Mouse (Mus musculus): ENCODE results near the gene Sardh. TPM values are rescaled to one million over a fixed set of nuclear protein-coding genes. Genes with fewer than 3 reads are reported as not detected.

Gene Sardh
- polyA plus RNA-seq, 1 experiment from 2014 or later = 9.5 TPM

DNA sequence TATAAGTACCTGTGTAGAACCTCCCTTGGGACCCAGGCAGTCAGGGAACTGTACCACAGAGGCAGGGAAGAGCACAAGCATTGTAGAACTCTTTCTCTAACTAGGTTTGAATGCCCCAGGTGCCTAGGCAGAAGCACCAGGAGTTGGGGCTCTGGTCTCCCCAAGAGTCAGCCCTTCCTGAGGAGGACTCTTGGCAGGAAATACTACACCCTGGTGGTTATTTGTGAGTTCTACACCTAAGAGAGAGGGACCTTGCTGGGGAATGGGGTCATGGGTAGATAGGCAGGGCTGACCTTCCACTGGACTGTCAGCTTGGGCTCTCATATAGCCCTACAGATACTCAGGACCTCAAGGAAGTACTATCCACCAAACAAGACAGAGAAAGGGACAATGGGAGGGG lies 3.3 kb upstream of the Sardh start:
- Histone ChIP-seq H3K4me1 (replicated peaks) (peaks cover 11% of the 10 kb centered on the region), H3K9ac (no peak overlapping the region), H3K9me3 (no peaks in the 10 kb centered on the region), H3K36me3 (no peaks in the 10 kb centered on the region), H3K27me3 (replicated peaks) (no peaks in the 10 kb centered on the region; the same call in 1 of the 2 replicates), H3K4me3 (replicated peaks) (no peak overlapping the region), H3K4me2 (replicated peaks) (no peak overlapping the region), H3K27ac (no peak overlapping the region)
- no peak for ATAC-seq

DNA sequence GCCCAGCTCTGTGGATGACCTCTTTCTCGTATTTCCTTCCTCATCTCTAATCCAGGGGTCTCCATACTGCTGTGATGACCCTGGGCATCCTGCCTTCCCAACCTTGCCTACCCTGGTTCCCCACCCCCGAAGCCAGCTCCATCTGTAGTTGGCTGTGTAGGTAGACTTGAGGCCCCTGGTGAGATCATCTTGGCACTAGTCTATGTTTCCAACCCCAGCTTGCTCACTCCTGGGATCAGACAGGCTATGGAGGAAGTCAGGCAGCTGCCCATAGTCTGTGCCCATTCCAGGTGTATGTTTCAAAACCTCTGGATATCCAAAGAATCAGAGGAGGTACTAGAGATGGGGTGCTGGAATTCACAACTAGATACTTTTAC lies 662 bp downstream of the Sardh start:
- Histone ChIP-seq H3K27ac (peak overlapping the region; percentile 24; the same call in 1 of the 2 replicates), H3K4me1 (replicated peaks) (peaks cover 15% of the 10 kb centered on the region), H3K36me3 (no peaks in the 10 kb centered on the region), H3K9ac (no peak overlapping the region), H3K9me3 (no peaks in the 10 kb centered on the region), H3K27me3 (replicated peaks) (no peaks in the 10 kb centered on the region), H3K4me2 (replicated peaks) (peak overlapping the region; percentile 52; the same call in 1 of the 2 replicates), H3K4me3 (replicated peaks) (no peak overlapping the region)
- peak; percentile 71 for ATAC-seq
- WGBS = 42% methylated on average over 2 of the region's 2 CpGs

DNA sequence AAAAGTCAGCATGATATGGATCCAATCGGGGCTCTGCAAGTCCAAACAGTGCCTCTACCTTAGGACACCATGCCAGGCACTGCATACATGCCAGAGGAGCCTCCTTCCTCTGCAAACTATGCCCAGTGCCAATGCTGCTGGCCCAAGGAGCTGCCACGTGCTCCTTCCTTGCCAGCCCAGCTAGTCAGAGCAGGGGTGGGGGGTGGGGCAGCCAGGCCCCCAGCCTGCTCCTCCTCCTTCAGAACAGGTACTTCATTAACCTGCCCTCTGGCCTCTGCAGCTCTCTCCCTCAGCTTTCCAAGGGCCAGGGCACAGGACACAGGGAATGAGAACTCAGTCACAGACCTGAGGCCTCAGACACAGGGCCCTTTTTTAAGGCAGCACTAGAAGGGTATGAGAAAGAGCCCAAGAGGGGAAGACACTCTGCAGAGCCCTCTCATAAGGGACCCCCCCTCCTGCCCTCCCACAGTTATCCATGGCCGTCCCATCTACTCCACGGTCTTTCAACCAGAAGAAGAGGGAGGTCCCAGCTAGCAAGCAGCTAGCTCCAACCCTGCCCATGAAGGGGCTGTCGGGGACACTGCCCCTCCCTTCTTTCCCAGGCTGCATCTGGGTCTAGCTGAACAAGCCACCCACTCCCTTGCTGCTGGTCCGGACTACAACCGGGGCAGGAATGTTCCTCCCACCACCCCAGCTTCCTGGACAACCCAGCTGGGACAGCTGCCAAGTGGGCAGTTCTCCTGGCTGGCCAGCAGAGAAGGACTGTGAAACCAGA lies 1.2 kb downstream of the Sardh start:
- peak; percentile 93 for ATAC-seq

DNA sequence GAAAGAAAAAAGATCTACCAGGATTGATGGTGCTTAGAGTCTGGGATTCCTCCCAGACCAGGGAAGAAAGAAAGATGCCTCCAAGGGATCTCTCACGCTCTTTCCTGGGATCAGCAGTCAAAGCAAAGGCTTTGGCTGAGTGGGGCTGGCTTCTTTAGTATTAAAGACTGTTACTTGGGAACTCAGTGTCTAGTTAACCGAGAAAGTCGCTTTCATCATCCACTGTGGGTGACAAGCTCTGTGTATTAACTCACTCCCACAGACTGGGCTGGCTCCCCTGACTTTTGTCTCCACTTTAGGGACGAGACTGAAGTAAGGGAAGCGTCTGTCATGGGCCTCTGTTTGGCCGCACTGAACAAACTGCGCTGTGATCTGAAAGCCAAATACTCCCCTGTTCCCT lies 2.2 kb downstream of the Sardh start:
- 59% methylated on average over 7 of the region's 7 CpGs for WGBS
- Histone ChIP-seq H3K4me2 (replicated peaks) (peak overlapping the region; percentile 52; the same call in 1 of the 2 replicates), H3K9ac (no peak overlapping the region), H3K36me3 (no peaks in the 10 kb centered on the region), H3K27ac (no peak overlapping the region), H3K4me1 (replicated peaks) (peaks cover 15% of the 10 kb centered on the region), H3K4me3 (replicated peaks) (no peak overlapping the region), H3K9me3 (no peaks in the 10 kb centered on the region), H3K27me3 (replicated peaks) (no peaks in the 10 kb centered on the region)
- ATAC-seq = no peak

More for the DNA sequence above, 1.2 kb downstream of the Sardh start:
- Histone ChIP-seq H3K4me3 (replicated peaks) (0 out of 2 replicates have a peak overlapping the region, but pooled peaks have one; percentile 14), H3K9ac (peak overlapping the region; percentile 15; the same call in 1 of the 2 replicates), H3K4me1 (replicated peaks) (peaks cover 15% of the 10 kb centered on the region), H3K27me3 (replicated peaks) (no peaks in the 10 kb centered on the region), H3K36me3 (no peaks in the 10 kb centered on the region), H3K27ac (peak overlapping the region; percentile 38), H3K4me2 (replicated peaks) (peak overlapping the region; percentile 52), H3K9me3 (no peaks in the 10 kb centered on the region)
- WGBS = 14% methylated on average over 7 of the region's 7 CpGs

DNA sequence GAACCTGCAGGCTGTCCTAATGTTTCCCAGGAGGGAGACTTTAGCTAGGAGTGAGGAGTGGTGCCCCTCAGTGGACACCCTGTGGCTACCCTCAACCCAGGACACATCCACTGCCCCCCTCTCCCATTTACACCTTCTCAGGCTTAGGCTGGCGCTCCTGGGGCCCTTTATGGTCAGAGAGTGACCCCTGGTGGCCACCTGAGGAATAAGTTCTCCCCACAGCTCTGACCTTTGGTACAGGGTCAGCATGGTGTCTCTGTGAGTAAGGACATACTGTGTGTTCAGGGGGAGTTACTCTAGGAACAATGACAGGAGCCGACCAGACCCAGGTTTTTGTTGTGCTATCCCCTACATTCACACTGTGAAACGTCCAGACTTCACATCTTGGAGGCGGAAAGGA lies 10.8 kb downstream of the Sardh start:
- no peaks in the 10 kb centered on the region for H3K36me3 ChIP-seq
- 35% methylated on average over 4 of the region's 4 CpGs for WGBS
- ATAC-seq = peak; percentile 65

DNA sequence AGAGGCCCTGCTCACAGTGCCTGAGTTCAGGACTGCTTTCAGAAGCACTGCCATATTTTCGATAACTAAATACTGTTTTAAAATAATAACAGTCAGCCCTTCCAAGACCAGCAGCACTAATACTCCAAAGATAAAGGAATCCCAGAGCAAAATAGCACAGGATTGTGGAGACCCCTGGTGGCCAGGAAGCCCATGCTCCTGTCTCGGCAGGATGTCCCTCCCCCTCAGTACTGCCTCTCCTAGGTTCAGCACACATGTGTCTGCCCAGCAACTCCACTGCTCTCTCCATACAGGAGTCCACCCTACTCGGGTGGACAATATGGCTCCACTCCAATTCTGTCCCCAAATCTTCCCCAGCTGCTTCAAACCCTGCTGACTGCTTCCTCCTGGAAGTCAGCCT lies 12.4 kb downstream of the Sardh start:
- ATAC-seq = 0 out of 2 replicates have a peak, but pooled peaks have one; percentile 28
- Histone ChIP-seq H3K4me2 (replicated peaks) (no peak overlapping the region), H3K4me1 (replicated peaks) (peaks cover 10% of the 10 kb centered on the region; the same call in 1 of the 2 replicates), H3K36me3 (no peaks in the 10 kb centered on the region), H3K27ac (no peak overlapping the region), H3K9ac (no peak overlapping the region), H3K4me3 (replicated peaks) (no peak overlapping the region), H3K27me3 (replicated peaks) (no peaks in the 10 kb centered on the region), H3K9me3 (no peaks in the 10 kb centered on the region)
- 24% methylated on average over 3 of the region's 3 CpGs for WGBS

More for the DNA sequence above, 10.8 kb downstream of the Sardh start:
- no peaks in the 10 kb centered on the region for H3K9me3 ChIP-seq
- no peak overlapping the region for H3K4me2 ChIP-seq (replicated peaks)
- H3K27me3 ChIP-seq (replicated peaks) = no peaks in the 10 kb centered on the region
- H3K27ac ChIP-seq = no peak overlapping the region
- H3K4me3 ChIP-seq (replicated peaks) = no peak overlapping the region
- H3K4me1 ChIP-seq (replicated peaks) = peaks cover 8% of the 10 kb centered on the region; the same call in 1 of the 2 replicates
- H3K9ac ChIP-seq = no peak overlapping the region

DNA sequence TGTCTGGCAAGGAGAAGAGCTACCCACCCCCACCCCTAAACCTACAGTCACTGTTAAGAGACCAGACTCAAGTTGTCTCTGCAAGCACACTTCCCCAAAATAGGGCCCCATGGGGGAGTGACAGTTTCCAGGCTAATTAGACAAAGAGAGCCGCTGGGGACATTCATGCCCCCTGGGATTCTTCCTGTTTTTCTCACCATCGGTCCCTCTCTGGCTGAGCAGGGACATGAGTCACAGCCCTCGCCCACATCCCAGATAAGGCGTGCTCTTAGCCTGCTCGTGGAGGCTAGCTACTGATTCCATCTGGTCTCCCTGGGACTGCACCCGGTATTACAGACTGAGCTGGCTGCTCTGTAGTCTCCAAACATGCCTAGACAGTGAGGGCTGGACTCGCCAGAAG lies 15.8 kb downstream of the Sardh start:
- no peaks in the 10 kb centered on the region for H3K9me3 ChIP-seq
- H3K4me1 ChIP-seq (replicated peaks) = peaks cover 10% of the 10 kb centered on the region; the same call in 1 of the 2 replicates
- no peak overlapping the region for H3K4me3 ChIP-seq (replicated peaks)
- H3K9ac ChIP-seq = no peak overlapping the region
- no peak for ATAC-seq
- H3K27ac ChIP-seq = no peak overlapping the region
- H3K4me2 ChIP-seq (replicated peaks) = no peak overlapping the region
- no peaks in the 10 kb centered on the region for H3K27me3 ChIP-seq (replicated peaks)
- H3K36me3 ChIP-seq = no peaks in the 10 kb centered on the region
- WGBS = 19% methylated on average over 7 of the region's 7 CpGs

DNA sequence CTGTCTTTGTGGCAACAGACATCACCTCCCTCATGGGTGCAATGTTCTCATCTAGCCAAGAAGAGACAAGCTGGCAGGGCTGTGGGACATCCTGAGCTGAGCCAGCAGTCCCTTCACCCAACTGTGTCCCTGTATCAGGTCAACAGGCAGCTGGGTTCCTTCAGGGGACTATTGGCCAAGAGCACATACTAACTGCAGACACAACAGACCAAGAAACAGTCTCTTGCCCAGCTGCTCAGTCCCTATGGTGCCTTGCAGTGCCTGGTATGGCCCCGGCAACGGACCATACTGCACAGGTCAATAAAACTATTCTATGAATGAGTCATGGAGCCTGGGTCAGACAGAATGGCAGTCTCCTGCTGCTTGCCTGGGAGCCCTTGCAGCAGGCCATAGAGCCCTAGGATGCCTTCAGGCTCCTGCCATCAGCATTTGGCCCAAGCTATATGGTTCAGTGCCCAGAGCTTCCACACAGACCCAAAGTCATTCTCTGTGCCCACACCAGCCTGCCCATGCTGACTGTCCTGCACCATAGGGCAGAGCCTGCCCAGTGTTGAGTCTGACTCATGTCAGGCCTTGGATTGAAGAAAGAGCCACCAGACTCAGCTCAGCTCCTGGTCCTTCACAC lies 18.5 kb downstream of the Sardh start:
- WGBS = 68% methylated on average over 2 of the region's 2 CpGs
- Histone ChIP-seq H3K27me3 (replicated peaks) (no peaks in the 10 kb centered on the region), H3K9ac (no peak overlapping the region), H3K36me3 (no peaks in the 10 kb centered on the region), H3K4me1 (replicated peaks) (peaks cover 10% of the 10 kb centered on the region; the same call in 1 of the 2 replicates), H3K27ac (no peak overlapping the region), H3K4me2 (replicated peaks) (no peak overlapping the region), H3K9me3 (no peaks in the 10 kb centered on the region), H3K4me3 (replicated peaks) (no peak overlapping the region)
- no peak for ATAC-seq

DNA sequence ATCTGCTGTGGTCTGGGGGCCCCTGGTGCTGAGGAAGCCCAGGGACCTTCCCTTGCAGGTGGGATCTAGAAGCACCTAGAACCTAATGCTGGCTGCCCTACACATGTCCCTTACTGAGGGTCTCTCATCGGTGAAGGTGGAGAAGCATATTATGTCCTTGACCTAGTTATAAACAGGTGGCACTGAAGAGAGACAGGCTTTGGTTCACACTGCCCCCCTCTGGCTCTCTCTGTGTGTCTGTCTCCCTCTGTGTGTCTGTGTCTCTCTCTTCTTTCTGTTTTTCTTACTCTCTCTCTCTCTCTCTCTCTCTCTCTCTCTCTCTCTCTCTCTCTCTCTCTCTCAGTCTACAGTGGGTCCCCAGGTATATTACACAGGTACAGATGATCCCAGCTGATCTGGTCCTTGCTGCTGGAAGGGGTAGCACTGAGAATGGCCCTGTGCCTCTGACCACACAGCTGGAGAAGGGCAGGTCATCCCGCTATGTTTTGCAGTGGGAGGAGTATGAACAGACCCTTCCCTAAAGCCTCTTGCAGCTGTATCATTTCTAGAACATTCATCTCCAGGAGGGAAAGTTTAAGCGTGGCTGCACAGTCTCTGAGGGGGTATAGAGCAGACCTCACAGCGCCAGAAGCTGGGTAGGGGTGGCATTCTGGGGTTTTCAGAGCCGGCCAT lies 19.2 kb downstream of the Sardh start:
- Histone ChIP-seq H3K36me3 (no peaks in the 10 kb centered on the region), H3K4me1 (replicated peaks) (peaks cover 10% of the 10 kb centered on the region; the same call in 1 of the 2 replicates), H3K4me3 (replicated peaks) (no peak overlapping the region), H3K27ac (no peak overlapping the region), H3K9me3 (no peaks in the 10 kb centered on the region), H3K4me2 (replicated peaks) (no peak overlapping the region), H3K27me3 (replicated peaks) (no peaks in the 10 kb centered on the region), H3K9ac (no peak overlapping the region)
- WGBS = 75% methylated on average over 5 of the region's 5 CpGs
- ATAC-seq = no peak

DNA sequence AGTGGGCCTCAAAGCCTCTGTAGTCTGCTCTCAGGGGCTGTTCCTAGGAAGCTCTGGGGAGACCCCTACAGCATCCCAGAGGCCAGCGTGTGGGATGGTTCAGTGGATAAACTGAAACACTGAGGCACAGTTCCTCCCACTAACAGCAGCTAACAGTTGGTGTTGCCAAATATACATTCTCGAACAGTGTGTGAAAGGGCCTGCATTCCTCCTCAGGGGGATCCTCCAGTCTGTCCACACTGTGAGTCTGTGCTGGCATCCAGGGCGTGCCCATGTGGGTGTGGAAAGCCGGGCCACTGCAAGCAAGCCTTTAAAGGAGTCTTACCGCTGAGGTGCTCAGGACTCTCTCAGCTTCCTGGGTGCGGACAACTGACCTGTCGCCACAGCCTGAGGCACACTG lies 21.6 kb downstream of the Sardh start:
- H3K4me1 ChIP-seq (replicated peaks) = no peaks in the 10 kb centered on the region
- no peak overlapping the region for H3K9ac ChIP-seq
- H3K4me2 ChIP-seq (replicated peaks) = no peak overlapping the region
- H3K36me3 ChIP-seq = no peaks in the 10 kb centered on the region
- 63% methylated on average over 7 of the region's 7 CpGs for WGBS
- no peak for ATAC-seq
- H3K9me3 ChIP-seq = no peaks in the 10 kb centered on the region
- H3K4me3 ChIP-seq (replicated peaks) = no peak overlapping the region
- H3K27me3 ChIP-seq (replicated peaks) = no peaks in the 10 kb centered on the region
- no peak overlapping the region for H3K27ac ChIP-seq

DNA sequence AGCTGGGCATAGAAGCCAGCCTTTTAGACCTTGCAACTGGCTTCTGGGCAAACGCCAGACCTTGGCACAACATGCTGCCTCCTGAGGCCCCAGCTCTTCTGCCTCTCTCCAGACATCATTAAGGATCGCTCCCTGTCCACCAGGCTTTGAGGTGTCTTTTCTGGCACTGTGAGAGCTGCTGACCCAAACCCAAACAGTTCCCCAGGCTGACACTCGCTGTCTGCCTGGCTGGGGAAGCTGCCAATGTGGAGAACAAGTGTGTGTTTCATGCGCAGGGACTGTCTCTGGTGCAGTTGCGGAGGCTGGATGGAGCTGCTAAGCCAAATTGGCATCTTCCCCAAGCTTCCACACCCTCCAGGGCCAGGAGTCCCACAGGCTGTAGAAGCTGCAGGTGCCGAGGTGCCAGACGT lies 25.1 kb downstream of the Sardh start:
- H3K9ac ChIP-seq = no peak overlapping the region
- no peak overlapping the region for H3K27ac ChIP-seq
- no peaks in the 10 kb centered on the region for H3K9me3 ChIP-seq
- no peak overlapping the region for H3K4me2 ChIP-seq (replicated peaks)
- no peak for ATAC-seq
- no peak overlapping the region for H3K4me3 ChIP-seq (replicated peaks)
- WGBS = 85% methylated on average over 7 of the region's 7 CpGs
- no peaks in the 10 kb centered on the region for H3K36me3 ChIP-seq
- H3K27me3 ChIP-seq (replicated peaks) = no peaks in the 10 kb centered on the region
- H3K4me1 ChIP-seq (replicated peaks) = no peaks in the 10 kb centered on the region

DNA sequence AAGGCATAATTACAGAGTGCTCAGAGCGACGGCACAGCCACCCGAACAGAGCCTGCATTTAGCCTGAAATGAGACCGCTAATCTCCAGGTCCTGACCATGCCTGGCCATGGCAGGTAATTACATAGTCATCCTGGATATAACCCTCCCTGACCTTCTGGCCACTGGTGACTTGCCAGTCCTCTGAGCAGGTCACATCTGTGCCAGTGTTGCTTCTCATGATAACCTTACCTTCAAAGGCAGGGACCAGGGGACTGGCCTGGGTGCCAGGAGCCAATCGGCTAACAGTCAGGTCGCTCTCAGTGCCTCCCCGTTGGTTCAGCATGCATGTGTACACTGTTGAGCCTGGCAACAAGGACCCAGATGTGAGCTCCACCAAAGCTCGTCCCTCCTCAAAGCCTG lies 29.6 kb downstream of the Sardh start:
- 87% methylated on average over 8 of the region's 8 CpGs for WGBS
- Histone ChIP-seq H3K9me3 (no peaks in the 10 kb centered on the region), H3K36me3 (no peaks in the 10 kb centered on the region), H3K4me3 (replicated peaks) (no peak overlapping the region), H3K4me2 (replicated peaks) (no peak overlapping the region), H3K4me1 (replicated peaks) (no peaks in the 10 kb centered on the region), H3K27ac (no peak overlapping the region), H3K9ac (no peak overlapping the region), H3K27me3 (replicated peaks) (no peaks in the 10 kb centered on the region)
- ATAC-seq = no peak

All from intestine, embryonic 15.5 days (tissue).